Mouse (Mus musculus) lung, embryonic 14.5 days (tissue): Measurements from ENCODE around the gene Arl14. TPM values are rescaled to one million over a fixed set of nuclear protein-coding genes. Genes with fewer than 3 reads are reported as not detected.
"Not testable (repeated sequence)": the region's sequence is repeated elsewhere in the genome, so short reads cannot be mapped to it uniquely, and the experiment has no call there.

Experiments
- ATAC-seq: fragments of 200-750 bp; cut with Nextera tagmentation; 2 replicates; pipeline ENCODE4 v1.8.0; 2017; ENCODE audit warnings: mild to moderate bottlenecking, moderate TSS enrichment, moderate library complexity; ENCODE audit not compliant: insufficient read depth
- DNase-seq: peaks from one replicate; pipeline ENCODE4 v3.0.0-alpha.2; 2015
- H3K27ac ChIP-seq: fragments of 300-500 bp; sonication (generic); 2 replicates; pipeline ENCODE4 v1.5.1; 2014; ENCODE audit warnings: low read depth, mild to moderate bottlenecking, moderate library complexity
- H3K27me3 ChIP-seq: fragments of 300-500 bp; sonication (generic); 2 replicates; pipeline ENCODE4 v1.6.1; 2014; ENCODE audit warnings: low read length, control low read depth; ENCODE audit not compliant: insufficient read depth
- H3K36me3 ChIP-seq: fragments of 300-500 bp; sonication (generic); 2 replicates; pipeline ENCODE4 v1.6.1; 2014; ENCODE audit warnings: control low read depth; ENCODE audit not compliant: insufficient read depth
- H3K4me1 ChIP-seq: fragments of 300-500 bp; sonication (generic); 2 replicates; pipeline ENCODE4 v1.6.1; 2014; ENCODE audit warnings: antibody characterized with exemption, control low read depth; ENCODE audit not compliant: insufficient read depth
- H3K4me2 ChIP-seq: fragments of 300-500 bp; sonication (generic); 2 replicates; pipeline ENCODE4 v1.6.1; 2014; ENCODE audit warnings: mild to moderate bottlenecking
- H3K4me3 ChIP-seq: fragments of 300-500 bp; sonication (generic); 2 replicates; pipeline ENCODE4 v1.5.1; 2014; ENCODE audit warnings: low read depth, low read length
- H3K9ac ChIP-seq: fragments of 300-500 bp; sonication (generic); 2 replicates; pipeline ENCODE4 v1.6.1; 2014
- H3K9me3 ChIP-seq: fragments of 300-500 bp; sonication (generic); 2 replicates; pipeline ENCODE4 v1.6.1; 2016; ENCODE audit warnings: low read depth, low read length, control low read depth
- CTCF ChIP-seq: IDR thresholded peaks from 2 replicates; pipeline ENCODE4 v1.5.1; 2016; ENCODE audit warnings: antibody characterized with exemption, low read depth
- WGBS: fragments of 180-500 bp; shearing (Covaris S2); extraction: QIAGEN DNeasy Blood & Tissue Kit; methylation state at CpG from one replicate; pipeline ENCODE4 v1.1.7; 2014; 5-methylcytosine and 5-hydroxymethylcytosine counted together
- polyA plus RNA-seq: library from polyadenylated mRNA; unstranded; fragments of >200 nt; fragmentation: Nextera tagmentation; extraction: Ambion mirVana; gene quantifications from 2 replicates; pipeline ENCODE4 v1.2.1, GENCODE M21; 2014

Arl14 gene
- polyA plus RNA-seq, 1 experiment from 2014 or later, result 1.8 TPM

DNA sequence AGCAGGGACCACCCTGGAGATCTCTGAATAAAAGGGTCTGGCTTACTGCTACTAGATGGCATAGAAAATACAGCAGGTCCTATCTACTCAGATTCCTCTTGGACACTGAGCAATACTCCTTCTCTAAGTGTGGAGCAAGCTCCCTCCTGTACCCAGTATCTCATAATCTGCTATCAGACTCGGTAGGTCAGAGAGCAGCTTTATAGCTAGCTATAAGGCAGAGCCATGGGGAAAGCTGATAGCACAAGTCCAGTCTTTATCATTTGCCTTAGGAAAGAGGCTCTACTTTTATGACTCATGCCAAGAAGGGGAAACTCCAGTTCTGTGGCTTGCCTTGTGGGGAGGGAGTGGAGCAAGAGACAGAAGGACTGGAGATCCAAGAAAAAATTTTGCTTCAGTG lies 18.8 kb downstream of the Arl14 start:
- no peak overlapping the region for H3K4me2 ChIP-seq
- WGBS, result 64% methylated on average over 1 of the region's 1 CpGs
- no peak overlapping the region for H3K4me3 ChIP-seq
- H3K27ac ChIP-seq, result no peak overlapping the region
- DNase-seq, result no peak
- no peak overlapping the region for H3K9ac ChIP-seq
- no peaks in the 10 kb centered on the region for H3K27me3 ChIP-seq
- no peaks in the 10 kb centered on the region for H3K36me3 ChIP-seq
- no peaks in the 10 kb centered on the region for H3K9me3 ChIP-seq
- no peaks in the 10 kb centered on the region for H3K4me1 ChIP-seq
- no peak for ATAC-seq
- no peak for TF ChIP-seq CTCF

DNA sequence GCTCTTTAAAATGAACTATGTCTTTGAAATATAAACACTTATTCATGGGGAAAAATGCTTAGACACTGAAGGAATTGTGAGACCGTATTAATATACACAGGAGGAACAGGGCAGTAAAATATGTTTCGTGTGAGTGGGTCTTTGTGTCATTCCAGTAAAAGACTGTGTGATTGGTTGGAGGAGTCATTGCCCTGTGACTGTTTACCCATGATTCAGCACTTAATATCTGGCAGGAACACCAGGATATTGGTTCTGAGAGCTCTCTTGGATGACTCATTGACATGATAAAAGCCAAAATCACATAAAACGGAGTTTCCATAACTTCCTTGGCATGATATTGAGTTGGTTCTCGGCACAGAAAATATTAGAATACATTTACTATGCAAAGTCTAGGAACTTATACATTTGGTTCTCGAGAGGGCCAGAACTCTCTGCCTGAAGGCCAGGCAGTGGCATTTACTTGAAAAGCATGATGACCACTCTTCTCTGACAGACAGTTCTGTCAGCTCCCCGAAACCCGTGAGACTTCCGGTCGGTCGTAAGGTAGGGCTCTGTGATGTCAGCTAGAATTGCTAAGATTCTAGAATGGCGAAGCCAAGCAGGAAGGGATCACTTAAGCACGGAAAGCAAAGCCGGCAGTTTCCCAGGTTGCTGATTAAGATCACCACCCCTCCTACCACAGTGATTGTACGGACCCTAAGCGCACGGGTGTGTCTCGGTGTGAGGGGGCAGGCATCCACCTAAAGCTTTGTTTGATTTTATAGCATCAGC lies 31.1 kb downstream of the Arl14 start:
- Histone ChIP-seq H3K9ac (no peak overlapping the region), H3K27ac (no peak overlapping the region), H3K9me3 (no peaks in the 10 kb centered on the region), H3K36me3 (no peaks in the 10 kb centered on the region), H3K4me3 (no peak overlapping the region), H3K27me3 (no peaks in the 10 kb centered on the region), H3K4me2 (no peak overlapping the region), H3K4me1 (no peaks in the 10 kb centered on the region)
- 76% methylated on average over 17 of the region's 17 CpGs for WGBS
- TF ChIP-seq CTCF, result no peak
- DNase-seq (peak; percentile 12), ATAC-seq (no peak)

DNA sequence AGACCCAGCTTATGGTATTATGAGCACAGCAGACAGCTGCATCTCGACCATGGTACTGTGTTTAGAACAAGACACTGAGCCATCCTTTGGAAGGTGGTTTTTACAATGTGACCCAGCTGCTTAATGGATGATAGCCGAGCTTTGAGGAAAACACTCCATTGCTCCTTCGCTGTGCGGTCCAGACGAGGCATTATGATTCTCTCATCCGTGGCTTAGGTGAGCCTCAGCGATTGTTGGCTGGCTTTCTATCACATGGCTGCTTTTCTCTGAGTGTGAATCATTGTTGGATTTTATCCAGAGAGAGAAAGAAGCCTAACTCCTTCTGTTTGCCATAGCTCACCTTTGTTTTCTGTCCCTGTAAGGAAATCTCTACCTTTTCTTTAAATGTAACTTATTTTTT lies 32.5 kb downstream of the Arl14 start:
- Histone ChIP-seq H3K27me3 (no peaks in the 10 kb centered on the region), H3K27ac (no peak overlapping the region), H3K4me1 (no peaks in the 10 kb centered on the region), H3K36me3 (no peaks in the 10 kb centered on the region), H3K9me3 (no peaks in the 10 kb centered on the region), H3K9ac (no peak overlapping the region), H3K4me3 (no peak overlapping the region), H3K4me2 (no peak overlapping the region)
- no peak for DNase-seq
- no peak for ATAC-seq
- TF ChIP-seq CTCF, result no peak
- 67% methylated on average over 7 of the region's 7 CpGs for WGBS

DNA sequence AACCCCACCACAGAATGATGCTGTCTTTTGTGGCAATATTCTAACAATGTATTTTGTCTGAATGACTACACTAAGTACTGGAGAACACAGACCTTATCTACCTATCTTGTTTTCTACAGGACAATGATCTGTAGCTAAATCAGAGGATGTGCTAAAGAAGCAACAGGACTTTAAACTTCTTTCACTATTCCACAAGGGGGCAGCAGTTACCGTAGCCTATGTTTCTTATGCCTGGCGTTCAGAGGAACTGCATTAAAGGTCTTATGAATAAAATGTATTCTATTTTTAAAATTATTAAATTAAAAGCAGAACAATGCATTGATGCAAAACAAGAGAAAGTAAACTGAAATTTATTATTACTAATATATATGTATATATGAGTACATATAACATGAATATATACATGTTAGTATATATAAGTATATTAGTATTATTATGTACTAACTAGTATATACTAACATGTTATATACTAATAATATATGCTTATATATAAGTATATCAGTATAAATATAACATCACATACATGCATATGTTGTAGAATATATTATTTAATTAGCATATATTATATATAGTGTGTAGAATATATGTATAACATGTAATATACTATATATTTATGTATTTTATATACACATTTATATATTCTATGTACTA lies 35.0 kb downstream of the Arl14 start:
- H3K9ac ChIP-seq, result no peak overlapping the region
- no peaks in the 10 kb centered on the region for H3K9me3 ChIP-seq
- H3K4me3 ChIP-seq, result no peak overlapping the region
- no peak overlapping the region for H3K4me2 ChIP-seq
- DNase-seq (peak; percentile 89), ATAC-seq (no peak)
- H3K27ac ChIP-seq, result no peak overlapping the region
- H3K27me3 ChIP-seq, result no peaks in the 10 kb centered on the region
- 3% methylated on average over 2 of the region's 2 CpGs for WGBS
- peak; percentile 77 for TF ChIP-seq CTCF
- no peaks in the 10 kb centered on the region for H3K36me3 ChIP-seq
- no peaks in the 10 kb centered on the region for H3K4me1 ChIP-seq

DNA sequence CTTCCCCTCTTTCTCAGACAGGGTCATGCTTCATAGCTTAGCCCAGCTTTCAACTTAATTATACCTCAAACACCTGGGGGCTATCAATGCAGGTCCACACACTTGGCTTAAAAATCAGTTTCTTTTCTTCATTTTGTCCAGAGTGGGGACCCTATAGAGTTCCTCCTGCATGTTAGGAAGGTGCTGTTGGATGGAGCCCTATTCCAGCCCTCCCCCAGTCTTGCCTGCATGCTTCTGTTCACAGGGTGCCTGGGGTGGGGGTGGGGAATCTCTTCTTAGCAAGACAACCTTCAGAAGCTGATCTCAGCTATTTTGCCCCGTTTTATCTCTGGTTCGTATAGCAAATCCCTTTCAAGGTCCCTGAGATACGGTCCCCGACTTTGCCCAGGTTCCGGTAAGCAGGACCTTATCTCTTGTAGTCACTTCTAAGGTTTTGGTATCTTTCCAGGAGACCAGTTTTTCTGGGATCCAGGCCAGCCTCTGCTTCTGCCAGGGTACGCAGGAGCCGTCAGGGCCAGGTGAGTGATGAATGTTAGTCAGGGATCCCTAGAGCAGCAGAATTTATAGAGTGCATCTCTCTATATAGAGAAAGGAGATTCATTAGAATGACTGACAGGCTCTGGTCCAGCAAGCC lies 40.9 kb downstream of the Arl14 start:
- ATAC-seq (no peak), DNase-seq (no peak)
- no peak overlapping the region for H3K4me3 ChIP-seq
- no peak overlapping the region for H3K9ac ChIP-seq
- no peaks in the 10 kb centered on the region for H3K27me3 ChIP-seq
- no peaks in the 10 kb centered on the region for H3K4me1 ChIP-seq
- H3K9me3 ChIP-seq, result no peaks in the 10 kb centered on the region
- H3K27ac ChIP-seq, result no peak overlapping the region
- no peak overlapping the region for H3K4me2 ChIP-seq
- WGBS, result 69% methylated on average over 7 of the region's 7 CpGs
- H3K36me3 ChIP-seq, result no peaks in the 10 kb centered on the region
- TF ChIP-seq CTCF, result no peak

DNA sequence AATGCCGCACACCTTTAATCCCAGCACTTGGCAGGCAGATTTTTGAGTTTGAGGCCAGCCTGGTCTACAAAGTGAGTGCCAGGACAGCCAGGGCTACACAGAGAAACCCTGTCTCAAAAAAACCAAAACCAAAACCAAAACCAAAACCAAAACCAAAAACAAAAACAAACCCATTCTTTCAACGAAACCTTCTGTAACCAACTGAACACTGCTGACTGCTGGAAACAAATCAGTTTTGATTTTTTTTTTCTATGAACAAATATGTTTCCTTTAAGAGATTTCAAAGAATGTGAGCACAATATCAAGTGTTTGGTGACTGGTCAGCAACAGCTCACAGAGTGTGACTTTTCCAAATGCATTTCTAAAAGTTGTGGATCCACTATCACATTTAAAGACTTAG lies 42.1 kb downstream of the Arl14 start:
- H3K27ac ChIP-seq, H3K4me2 ChIP-seq, H3K4me1 ChIP-seq, H3K36me3 ChIP-seq, H3K9ac ChIP-seq, DNase-seq, H3K4me3 ChIP-seq, H3K9me3 ChIP-seq, ATAC-seq, H3K27me3 ChIP-seq: not testable (repeated sequence)
- WGBS, result 64% methylated on average over 2 of the region's 2 CpGs

DNA sequence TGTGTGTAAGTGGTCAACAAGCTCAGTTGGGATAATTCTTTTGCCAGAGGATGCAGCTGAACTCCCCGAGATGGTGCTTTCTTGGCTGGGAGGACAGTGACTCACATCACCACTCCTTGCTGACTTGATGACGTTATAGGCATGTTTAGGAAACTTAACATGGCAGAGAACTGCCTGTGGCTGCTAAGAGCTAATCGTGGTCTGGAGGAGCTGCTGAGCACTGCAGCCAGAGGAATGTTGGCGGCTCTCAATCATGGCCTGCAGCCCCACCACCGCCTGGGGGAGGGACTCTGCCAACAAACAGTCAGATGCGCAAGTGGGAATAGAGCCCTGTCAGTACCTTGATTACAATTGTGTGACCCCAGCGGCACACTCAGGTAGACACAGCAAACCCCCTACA lies 49.6 kb downstream of the Arl14 start:
- no peak for TF ChIP-seq CTCF
- H3K27ac ChIP-seq, result no peak overlapping the region
- no peak; the same call in 1 of the 2 replicates for ATAC-seq
- no peak overlapping the region for H3K4me2 ChIP-seq
- H3K9ac ChIP-seq, result no peak overlapping the region
- H3K9me3 ChIP-seq, result no peaks in the 10 kb centered on the region
- H3K27me3 ChIP-seq, result no peaks in the 10 kb centered on the region
- no peak overlapping the region for H3K4me3 ChIP-seq
- WGBS, result 52% methylated on average over 7 of the region's 7 CpGs
- no peaks in the 10 kb centered on the region for H3K36me3 ChIP-seq
- peak; percentile 17 for DNase-seq
- no peaks in the 10 kb centered on the region for H3K4me1 ChIP-seq

Other genes with a start within 250 kb of the Arl14 start
- gene Ift80, start 217.8 kb upstream of the Arl14 start, polyA plus RNA-seq, result 17.6 and 21.4 TPM in 2 replicates
- 211 and 219 TPM in 2 replicates for gene Smc4, start 217.7 kb upstream of the Arl14 start, polyA plus RNA-seq
- gene Trim59, start 177.7 kb upstream of the Arl14 start, polyA plus RNA-seq, result 146 and 153 TPM in 2 replicates
- 41.2 and 43.3 TPM in 2 replicates for gene Kpna4, start 95.3 kb upstream of the Arl14 start, polyA plus RNA-seq
- gene Ppm1l, start 94.4 kb downstream of the Arl14 start, polyA plus RNA-seq, result 6.3 and 7.6 TPM in 2 replicates